Mouse (Mus musculus) frontal cortex, postnatal 10 days (tissue): ENCODE measurements around the gene Slc38a9.

Experiments used
- DNase-seq, 2 experiments: peaks; one replicate each; pipeline ENCODE4 v3.0.0; 2022; ENCODE audit warnings: low spot score in 2 of 2, mixed read lengths in 1 of 2

The Slc38a9 gene

GRCm38 (mm10) chr13:112660574-112661381 is at the start of gene Slc38a9:
Slc38a9 (plus strand) TSS chr13:112660751.
- DNase-seq: peak; percentile 91 to 93

GRCm38 (mm10) chr13:112621592-112621991 is 39.0 kb upstream of the Slc38a9 start:
- no peak for DNase-seq

GRCm38 (mm10) chr13:112623656-112624055 is 36.9 kb upstream of the Slc38a9 start:
- DNase-seq: no peak

GRCm38 (mm10) chr13:112624622-112625021 is 35.9 kb upstream of the Slc38a9 start:
- no peak for DNase-seq

- DNase-seq: no peak
Observed at GRCm38 (mm10) chr13:112625566-112625965, 35.0 kb upstream of the Slc38a9 start.

- DNase-seq: no peak
Observed at GRCm38 (mm10) chr13:112635174-112635837, 25.2 kb upstream of the Slc38a9 start.

GRCm38 (mm10) chr13:112636498-112636897 is 24.1 kb upstream of the Slc38a9 start:
- DNase-seq: no peak

GRCm38 (mm10) chr13:112639111-112639510 is 21.4 kb upstream of the Slc38a9 start:
- no peak for DNase-seq

- DNase-seq: no peak
Observed at GRCm38 (mm10) chr13:112642897-112643296, 17.7 kb upstream of the Slc38a9 start.

GRCm38 (mm10) chr13:112644996-112645395 is 15.6 kb upstream of the Slc38a9 start:
- no peak for DNase-seq

- DNase-seq: no peak
Observed at GRCm38 (mm10) chr13:112645529-112646186, 14.9 kb upstream of the Slc38a9 start.

GRCm38 (mm10) chr13:112651183-112651582 is 9.4 kb upstream of the Slc38a9 start:
- DNase-seq: no peak

- DNase-seq: no peak
Observed at GRCm38 (mm10) chr13:112652205-112652604, 8.3 kb upstream of the Slc38a9 start, which contains the start of gene Ddx4. Ddx4 (minus strand) TSS chr13:112652475.

GRCm38 (mm10) chr13:112659986-112660573 is 471 bp upstream of the Slc38a9 start:
- DNase-seq: no peak

GRCm38 (mm10) chr13:112661687-112662086 is 1.1 kb downstream of the Slc38a9 start:
- no peak for DNase-seq

- no peak for DNase-seq
Observed at GRCm38 (mm10) chr13:112666433-112667024, 6.0 kb downstream of the Slc38a9 start.

GRCm38 (mm10) chr13:112667215-112667614 is 6.7 kb downstream of the Slc38a9 start:
- DNase-seq: no peak

- DNase-seq: no peak
Observed at GRCm38 (mm10) chr13:112671708-112672107, 11.2 kb downstream of the Slc38a9 start.

GRCm38 (mm10) chr13:112672797-112673196 is 12.2 kb downstream of the Slc38a9 start:
- no peak for DNase-seq

- DNase-seq: peak; percentile 32 to 42
Observed at GRCm38 (mm10) chr13:112673899-112674447, 13.4 kb downstream of the Slc38a9 start.

- DNase-seq: no peak
Observed at GRCm38 (mm10) chr13:112678154-112678553, 17.6 kb downstream of the Slc38a9 start.
